ENCODE assay signal across 17 mouse cellular contexts in the genomic region with DNA sequence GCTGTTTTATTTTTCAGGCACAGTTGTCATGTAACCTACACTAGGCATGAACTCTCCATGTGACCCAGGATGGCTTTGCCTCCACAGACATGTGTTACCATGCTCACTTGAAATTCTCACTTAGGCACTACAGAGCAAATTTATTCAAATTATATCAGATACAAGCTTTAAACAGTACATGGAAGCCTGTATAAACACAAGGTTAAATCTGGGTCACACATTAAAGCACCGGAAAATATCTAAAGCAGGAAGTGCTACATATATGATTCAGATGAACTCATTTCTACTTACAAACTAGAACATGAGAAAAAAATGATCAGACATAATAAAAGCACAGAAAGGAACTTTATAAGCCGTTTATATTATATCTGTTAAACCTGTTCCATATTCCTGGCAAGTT.
"Had no signal": no experiment of that assay in that cellular context is flagged by ENCODE, and none has a peak within 500 bp of the region (broad histone marks: within the 10 kb centered on the region; RNA-seq: fewer than 3 reads in every experiment).

No protein-coding gene starts in this region.

- H3K4me2 ChIP-seq: neural tube, embryonic 12.5 days; neural tube, embryonic 13.5 days; neural tube, embryonic 15.5 days; stomach, embryonic 15.5 days had no signal

- H3K27ac ChIP-seq: neural tube, embryonic 12.5 days; neural tube, embryonic 13.5 days; neural tube, embryonic 15.5 days; stomach, embryonic 15.5 days; stomach, postnatal 0 days had no signal

- H3K27me3 ChIP-seq: neural tube, embryonic 12.5 days; neural tube, embryonic 13.5 days; neural tube, embryonic 15.5 days; stomach, embryonic 15.5 days had no signal

- H3K4me3 ChIP-seq: neural tube, embryonic 12.5 days; neural tube, embryonic 13.5 days; neural tube, embryonic 15.5 days; stomach, embryonic 15.5 days had no signal

- H3K9ac ChIP-seq: neural tube, embryonic 12.5 days; neural tube, embryonic 13.5 days; neural tube, embryonic 15.5 days; stomach, embryonic 15.5 days had no signal

- DNase-seq: retina, postnatal 1 day; right cerebral cortex, adult 18-20 months; right cerebral cortex, postnatal 14 days; right cerebral cortex, postnatal 25 days; right cerebral cortex, postnatal 4 days; spleen, adult 18-20 months; thymus, adult 18-20 months; thymus, adult 2 months; thymus, postnatal 14 days; thymus, postnatal 25 days; thymus, postnatal 36 days; thymus, postnatal 4 days had no signal

- H3K9me3 ChIP-seq: neural tube, embryonic 12.5 days; neural tube, embryonic 13.5 days; neural tube, embryonic 15.5 days; stomach, embryonic 15.5 days had no signal

- H3K4me1 ChIP-seq: neural tube, embryonic 12.5 days; neural tube, embryonic 13.5 days; neural tube, embryonic 15.5 days; stomach, embryonic 15.5 days had no signal
